8 mouse cellular contexts compared by ENCODE assay signal in genomic region chr8:72322471-72322889, GRCm38 (mm10). TPM values are rescaled to one million over a fixed set of nuclear protein-coding genes. Genes with fewer than 3 reads are reported as not detected.
A peak's percentile ranks its signal among the peaks of the same experiment; 100 is the strongest.
DNase-seq lines count a peak whose midpoint lies in the region; ATAC-seq and TF ChIP-seq lines count a peak whose summit lies in the region.

No protein-coding gene starts in this region.

- ATAC-seq in intestine, postnatal 0 days: no peak
- no peak for ATAC-seq in forebrain, embryonic 16.5 days

- peak overlapping the region; percentile 98 for H3K4me2 ChIP-seq in intestine, postnatal 0 days (replicated peaks; ENCODE audit: low read depth)
- no peak overlapping the region for H3K4me2 ChIP-seq in forebrain, embryonic 16.5 days (ENCODE audit: low read length)

- no peak for TF ChIP-seq CTCF in layer of hippocampus, adult 2 months (conservative IDR thresholded peaks at IDR 0.05)
- no peak for TF ChIP-seq CTCF in intestine, postnatal 0 days (IDR thresholded peaks at IDR 0.05; ENCODE audit: low read depth)
- no peak for TF ChIP-seq CTCF in small intestine, adult 2 months (IDR thresholded peaks at IDR 0.05; ENCODE audit: extremely low read depth, insufficient read length, insufficient replicate concordance, low read depth, low read length)

- H3K9ac ChIP-seq in intestine, postnatal 0 days (ENCODE audit: low read depth, low read length): 0 out of 2 replicates have a peak overlapping the region, but pooled peaks have one; percentile 1
- H3K9ac ChIP-seq in forebrain, embryonic 16.5 days (replicated peaks; ENCODE audit: low read depth, low read length): no peak overlapping the region

- TF ChIP-seq POLR2A in small intestine, adult 2 months (IDR thresholded peaks at IDR 0.05; ENCODE audit: low read depth, low read length): no peak

- H3K9me3 ChIP-seq in intestine, postnatal 0 days (ENCODE audit: control insufficient read depth): no peaks in the 10 kb centered on the region
- H3K9me3 ChIP-seq in forebrain, embryonic 16.5 days (ENCODE audit: control insufficient read depth, low read length): no peaks in the 10 kb centered on the region

- peaks cover 22% of the 10 kb centered on the region for H3K27me3 ChIP-seq in intestine, postnatal 0 days (replicated peaks; ENCODE audit: control insufficient read depth, insufficient read depth, low read length)
- H3K27me3 ChIP-seq in small intestine, adult 2 months (ENCODE audit: control insufficient read depth, insufficient read depth, low read length): peaks cover 12% of the 10 kb centered on the region
- peaks cover 36% of the 10 kb centered on the region for H3K27me3 ChIP-seq in forebrain, embryonic 16.5 days (replicated peaks; ENCODE audit: control insufficient read depth, insufficient read depth, low read length)

- no peak for DNase-seq in layer of hippocampus, adult 2 months (ENCODE audit: low spot score in 2 of 2)
- no peak for DNase-seq in layer of hippocampus, postnatal 10 days (ENCODE audit: low spot score in 2 of 2)
- peak; percentile 82 for DNase-seq in adrenal gland, adult 8-10 months
- no peak for DNase-seq in layer of hippocampus, postnatal 25 days (ENCODE audit: extremely low spot score in 1 of 2, low spot score in 1 of 2)
- no peak for DNase-seq in layer of hippocampus, adult 9-11 months

- peak overlapping the region; percentile 28 for H3K27ac ChIP-seq in layer of hippocampus, adult 2 months
- no peak overlapping the region for H3K27ac ChIP-seq in intestine, postnatal 0 days (ENCODE audit: low read depth, low read length)
- H3K27ac ChIP-seq in small intestine, adult 2 months (ENCODE audit: insufficient read depth, low read depth, low read length): no peak overlapping the region
- H3K27ac ChIP-seq in forebrain, embryonic 16.5 days (ENCODE audit: low read length): no peak overlapping the region

- no peaks in the 10 kb centered on the region; the same call in 1 of the 2 replicates for H3K36me3 ChIP-seq in intestine, postnatal 0 days (ENCODE audit: control insufficient read depth, insufficient read depth)
- H3K36me3 ChIP-seq in small intestine, adult 2 months (ENCODE audit: control insufficient read depth, insufficient read depth, low read length): no peaks in the 10 kb centered on the region
- H3K36me3 ChIP-seq in forebrain, embryonic 16.5 days (ENCODE audit: control insufficient read depth, insufficient read depth): no peaks in the 10 kb centered on the region

- WGBS in intestine, postnatal 0 days: 57% methylated on average over 7 of the region's 7 CpGs
- WGBS in small intestine, adult 2 months: 47% methylated on average over 7 of the region's 7 CpGs
- 70% methylated on average over 7 of the region's 7 CpGs for WGBS in forebrain, embryonic 16.5 days

- H3K4me3 ChIP-seq in layer of hippocampus, adult 2 months: peak overlapping the region; percentile 34
- 0 out of 2 replicates have a peak overlapping the region, but pooled peaks have one; percentile 69 for H3K4me3 ChIP-seq in intestine, postnatal 0 days (ENCODE audit: low read depth, low read length)
- peak overlapping the region; percentile 24; the same call in 1 of the 2 replicates for H3K4me3 ChIP-seq in small intestine, adult 2 months (ENCODE audit: low read depth, low read length)
- H3K4me3 ChIP-seq in forebrain, embryonic 16.5 days (replicated peaks; ENCODE audit: low read length): no peak overlapping the region

- H3K4me1 ChIP-seq in intestine, postnatal 0 days (replicated peaks; ENCODE audit: control insufficient read depth, insufficient read depth, low read length): no peaks in the 10 kb centered on the region; the same call in 1 of the 2 replicates
- H3K4me1 ChIP-seq in small intestine, adult 2 months (ENCODE audit: control insufficient read depth, insufficient read depth, insufficient read length, low read length): peaks cover 8% of the 10 kb centered on the region
- peaks cover 15% of the 10 kb centered on the region for H3K4me1 ChIP-seq in forebrain, embryonic 16.5 days (replicated peaks; ENCODE audit: control insufficient read depth, insufficient read depth, low read length)

RNA-seq across cellular contexts. Expression of gene Klf2, which starts 3.6 kb away (rescaled TPM):
- total RNA-seq in layer of hippocampus, adult 2 months (2021): 10 to 100 TPM in 1 of 2 experiments, 1 to 10 TPM in 1; 9.1 to 17.4 TPM
- total RNA-seq in layer of hippocampus, postnatal 10 days (2021): 10 to 100 TPM; 19.5 to 21.4 TPM
- 10 to 100 TPM; 30.7 to 44.2 (median 36.5) TPM for total RNA-seq in adrenal gland, adult 8-10 months (2022)
- 8.9 and 11.1 TPM in 2 replicates for polyA plus RNA-seq in intestine, postnatal 0 days (2015; fragmentation: Nextera tagmentation; extraction: Ambion mirVana)
- polyA plus RNA-seq in small intestine, adult 2 months (2012; rRNA removed): 21.4 and 24.7 TPM in 2 replicates
- total RNA-seq in layer of hippocampus, postnatal 25 days (2021): 10 to 100 TPM; 14.3 to 18.0 TPM
- polyA plus RNA-seq in forebrain, embryonic 16.5 days (2015; fragmentation: Nextera tagmentation; extraction: Ambion mirVana): 3.2 and 3.8 TPM in 2 replicates

RNA-seq across cellular contexts. Expression of gene Gm10282, which starts 17.4 kb away (rescaled TPM):
- 1 to 10 TPM; 6.7 to 7.9 TPM for total RNA-seq in layer of hippocampus, adult 2 months (2021)
- total RNA-seq in layer of hippocampus, postnatal 10 days (2021): 10 to 100 TPM; 10.9 to 15.9 TPM
- 1 to 10 TPM; 4.5 to 9.5 (median 7.9) TPM for total RNA-seq in adrenal gland, adult 8-10 months (2022)
- 6.8 and 7.8 TPM in 2 replicates for polyA plus RNA-seq in intestine, postnatal 0 days (2015; fragmentation: Nextera tagmentation; extraction: Ambion mirVana)
- 0.41 TPM in 1 of 2 replicates, not detected in the other for polyA plus RNA-seq in small intestine, adult 2 months (2012; rRNA removed)
- total RNA-seq in layer of hippocampus, postnatal 25 days (2021): 1 to 10 TPM; 6.6 to 7.9 TPM
- polyA plus RNA-seq in forebrain, embryonic 16.5 days (2015; fragmentation: Nextera tagmentation; extraction: Ambion mirVana): 16.5 and 25.7 TPM in 2 replicates
